Mouse (Mus musculus) hindbrain, embryonic 12.5 days (tissue): ENCODE measurements around the gene Rac3. TPM values are rescaled to one million over a fixed set of nuclear protein-coding genes. Genes with fewer than 3 reads are reported as not detected.
"Not testable (repeated sequence)": the region's sequence is repeated elsewhere in the genome, so short reads cannot be mapped to it uniquely, and the experiment has no call there.

Experiments
- ATAC-seq: fragments of 200-750 bp; cut with Nextera tagmentation; 2 replicates; pipeline ENCODE4 v1.8.0; 2017; ENCODE audit warnings: moderate TSS enrichment; ENCODE audit not compliant: low FRiP score
- H3K27ac ChIP-seq: fragments of 300-500 bp; sonication (generic); 2 replicates; pipeline ENCODE4 v1.5.1; 2016; ENCODE audit warnings: mild to moderate bottlenecking
- H3K27me3 ChIP-seq: fragments of 300-500 bp; sonication (generic); 2 replicates; pipeline ENCODE4 v1.6.1; 2016; ENCODE audit warnings: mild to moderate bottlenecking
- H3K36me3 ChIP-seq: fragments of 300-500 bp; sonication (generic); 2 replicates; pipeline ENCODE4 v1.6.1; 2016; ENCODE audit warnings: mild to moderate bottlenecking
- H3K4me1 ChIP-seq: fragments of 300-500 bp; sonication (generic); 2 replicates; pipeline ENCODE4 v1.6.1; 2016
- H3K4me2 ChIP-seq: fragments of 300-500 bp; sonication (generic); replicated peaks from 2 replicates; pipeline ENCODE4 v1.6.1; 2016; ENCODE audit warnings: mild to moderate bottlenecking
- H3K4me3 ChIP-seq: fragments of 300-500 bp; sonication (generic); 2 replicates; pipeline ENCODE4 v1.5.1; 2016; ENCODE audit warnings: mild to moderate bottlenecking
- H3K9ac ChIP-seq: fragments of 300-500 bp; sonication (generic); 2 replicates; pipeline ENCODE4 v1.6.1; 2016; ENCODE audit warnings: mild to moderate bottlenecking, moderate library complexity
- H3K9me3 ChIP-seq: fragments of 300-500 bp; sonication (generic); replicated peaks from 2 replicates; pipeline ENCODE4 v1.6.1; 2016; ENCODE audit warnings: mild to moderate bottlenecking
- WGBS: fragments of 180-500 bp; shearing (Covaris S2); methylation state at CpG from one replicate; pipeline ENCODE4 v1.1.7; 2016; 5-methylcytosine and 5-hydroxymethylcytosine counted together
- polyA plus RNA-seq: library from polyadenylated mRNA; unstranded; fragments of >200 nt; fragmentation: Nextera tagmentation; extraction: Ambion mirVana; gene quantifications from 2 replicates; pipeline ENCODE4 v1.2.1, GENCODE M21; 2016

The Rac3 gene
- polyA plus RNA-seq = 98.4 and 99.9 TPM in 2 replicates

DNA sequence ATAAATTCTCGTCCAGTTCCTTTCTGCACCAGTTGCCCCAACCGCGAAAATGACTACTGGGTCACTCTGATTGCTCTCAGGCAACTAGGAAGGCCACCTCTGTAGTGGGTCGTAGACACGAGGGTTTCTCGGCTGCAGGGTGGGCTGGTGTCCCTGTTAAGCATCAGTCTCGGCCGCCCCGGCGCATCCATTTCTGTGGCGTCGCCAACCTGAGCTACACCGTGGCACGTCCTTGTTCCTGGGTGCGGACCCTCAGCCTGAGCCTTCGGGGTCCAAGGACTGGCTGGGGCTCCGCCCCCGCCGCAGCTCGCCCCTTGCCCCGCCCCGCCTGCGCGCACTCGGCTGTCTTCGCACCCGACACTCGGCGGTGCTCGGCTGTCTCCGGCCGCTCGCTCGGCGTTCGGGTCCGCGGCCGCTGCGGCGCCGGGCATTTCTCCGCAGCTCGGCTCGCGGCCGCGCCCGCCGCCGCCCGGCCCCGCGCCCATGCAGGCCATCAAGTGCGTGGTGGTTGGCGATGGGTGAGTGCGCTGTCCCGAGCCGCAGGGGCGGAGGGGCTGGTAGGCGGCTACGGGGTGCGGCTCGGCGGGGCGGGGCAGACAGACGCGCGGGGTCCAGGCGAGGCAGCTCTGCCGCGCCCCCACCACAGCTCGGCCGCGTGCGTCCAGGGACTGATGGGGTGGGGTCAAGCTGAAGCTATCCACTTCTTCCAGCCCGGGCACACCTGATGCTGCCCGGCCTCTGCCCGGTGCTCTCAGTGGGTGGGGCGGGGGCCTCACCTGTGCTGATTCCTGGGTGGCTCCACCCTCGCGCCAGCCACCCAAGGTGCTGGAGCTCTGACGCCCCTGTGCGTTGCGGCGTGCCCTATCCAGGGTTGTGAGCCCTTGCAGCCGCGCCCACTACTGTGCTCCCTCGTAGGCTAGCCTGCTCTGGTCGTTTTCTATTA lies at the start of gene Rac3:
Gene Rac3 (plus strand): TSS at position 347 of the 943 bp plus-strand sequence.
- Histone ChIP-seq H3K27ac (peak within 1 kb of the TSS; percentile 67), H3K9ac (peak within 1 kb of the TSS; percentile 92), H3K4me2 (peak within 1 kb of the TSS; percentile 91), H3K27me3 (peaks cover 21% of the 10 kb centered on the region), H3K4me3 (peak within 1 kb of the TSS; percentile 77), H3K36me3 (peaks cover 35% of the 10 kb centered on the region), H3K4me1 (peaks cover 18% of the 10 kb centered on the region), H3K9me3 (no peaks in the 10 kb centered on the region)
- under 1% methylated on average over 82 of the region's 90 CpGs for WGBS
- peak; percentile 86 for ATAC-seq

DNA sequence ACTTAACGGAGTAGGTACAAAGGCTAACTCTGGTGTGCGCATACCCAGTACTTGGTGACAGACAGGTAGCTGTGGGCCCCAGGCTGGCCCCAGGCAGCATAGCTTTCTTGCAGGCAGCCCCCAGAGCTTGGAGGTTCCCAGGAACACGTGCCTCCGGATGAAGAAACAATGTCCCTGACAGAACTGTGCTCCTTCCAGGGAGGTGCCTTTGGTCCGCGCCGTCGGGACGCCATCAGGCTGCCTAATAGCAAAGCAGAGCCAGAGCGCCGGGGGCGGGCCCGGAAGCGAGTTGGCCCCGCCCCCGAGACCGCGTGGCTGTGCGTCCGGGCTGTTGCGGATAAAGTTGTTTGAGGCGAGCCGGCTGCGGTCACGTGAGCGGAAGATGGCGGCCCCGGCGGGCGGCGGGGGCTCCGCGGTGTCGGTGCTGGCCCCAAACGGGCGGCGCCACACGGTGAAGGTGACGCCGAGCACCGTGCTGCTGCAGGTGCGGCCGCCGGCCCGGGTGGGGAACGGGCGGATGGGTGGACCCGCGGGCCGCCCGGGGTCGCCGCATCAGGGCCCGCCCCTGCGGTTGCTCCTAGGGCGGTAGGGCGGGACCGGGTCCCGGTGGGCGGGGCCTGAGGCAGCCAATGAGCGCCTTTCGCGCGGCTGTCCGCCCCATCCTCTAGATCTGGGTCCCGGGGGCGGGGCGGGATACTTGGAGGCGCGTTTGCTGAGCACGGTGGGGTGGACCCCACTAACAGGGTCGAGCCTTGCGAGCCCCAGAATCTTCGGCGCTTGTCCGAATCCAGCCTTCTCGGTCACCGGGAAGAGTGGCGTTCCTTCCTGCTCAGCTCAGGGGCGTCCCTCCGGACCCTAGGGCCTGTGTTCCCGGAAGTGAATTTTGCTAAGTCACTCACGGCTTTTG lies 48.3 kb upstream of the Rac3 start, which contains the start of gene Aspscr1:
Gene Aspscr1 (plus strand): TSS at position 287 of the 907 bp plus-strand sequence.
- peaks cover 20% of the 10 kb centered on the region for H3K36me3 ChIP-seq
- peak within 1 kb of the TSS; percentile 91 for H3K27ac ChIP-seq
- H3K4me3 ChIP-seq = peak within 1 kb of the TSS; percentile 73
- peak within 1 kb of the TSS; percentile 78 for H3K9ac ChIP-seq
- ATAC-seq = peak; percentile 97
- WGBS = 1% methylated on average over 71 of the region's 83 CpGs
- no peaks in the 10 kb centered on the region for H3K27me3 ChIP-seq
- H3K4me1 ChIP-seq = peaks cover 10% of the 10 kb centered on the region
- H3K9me3 ChIP-seq = no peaks in the 10 kb centered on the region
- H3K4me2 ChIP-seq = peak within 1 kb of the TSS; percentile 80

DNA sequence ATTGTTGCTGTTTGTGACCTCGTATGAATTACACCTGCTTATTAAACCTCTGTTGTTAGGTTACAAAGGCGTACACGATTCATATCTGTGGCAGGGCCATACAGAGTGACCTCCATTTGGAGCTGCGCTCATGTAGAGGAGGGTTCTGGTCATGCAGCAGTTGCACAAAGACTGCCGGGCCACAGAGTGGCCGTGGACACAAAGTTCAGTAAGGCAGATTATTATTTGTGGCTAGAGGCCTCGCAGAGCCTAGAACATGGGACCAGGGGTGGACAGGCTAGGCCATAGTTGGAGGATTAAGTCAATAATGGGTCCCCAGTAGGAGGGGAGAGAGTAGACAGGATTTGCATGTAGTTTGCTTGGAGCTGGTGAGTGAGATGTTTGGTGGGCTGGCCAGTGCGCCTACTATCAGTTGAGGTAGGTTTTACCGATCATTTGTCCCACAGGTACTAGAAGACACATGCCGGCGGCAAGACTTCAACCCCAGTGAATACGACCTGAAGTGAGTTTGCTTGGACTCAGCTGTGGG lies 47.6 kb upstream of the Rac3 start:
- Histone ChIP-seq H3K9ac (peak overlapping the region; percentile 78), H3K27ac (peak overlapping the region; percentile 91), H3K27me3 (no peaks in the 10 kb centered on the region), H3K4me3 (peak overlapping the region; percentile 73), H3K4me1 (peaks cover 10% of the 10 kb centered on the region), H3K36me3 (peaks cover 27% of the 10 kb centered on the region), H3K9me3 (no peaks in the 10 kb centered on the region), H3K4me2 (peak overlapping the region; percentile 80)
- 41% methylated on average over 12 of the region's 12 CpGs for WGBS
- ATAC-seq = peak; percentile 39

DNA sequence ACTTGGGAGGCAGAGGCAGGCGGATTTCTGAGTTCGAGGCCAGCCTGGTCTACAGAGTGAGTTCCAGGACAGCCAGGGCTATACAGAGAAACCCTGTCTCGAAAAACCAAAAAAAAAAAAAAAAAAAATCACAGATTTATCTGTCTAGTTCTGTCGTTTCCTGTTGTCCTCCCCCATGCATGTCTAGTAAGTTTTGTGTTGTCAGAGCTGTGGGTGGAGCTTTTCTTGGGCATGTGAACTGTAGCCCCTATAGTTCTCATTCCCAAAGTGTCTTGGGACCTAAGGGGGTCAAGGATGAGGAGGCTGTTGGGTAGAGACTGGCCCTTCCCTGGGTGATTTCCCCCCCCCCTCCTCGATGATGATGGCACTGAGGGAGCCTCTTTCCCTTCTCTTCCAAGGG lies 45.4 kb upstream of the Rac3 start:
- H3K27ac ChIP-seq, ATAC-seq, H3K4me1 ChIP-seq, H3K4me2 ChIP-seq, H3K9me3 ChIP-seq, H3K27me3 ChIP-seq, H3K9ac ChIP-seq, H3K4me3 ChIP-seq: not testable (repeated sequence)
- H3K36me3 ChIP-seq = peaks cover 48% of the 10 kb centered on the region
- WGBS = 87% methylated on average over 4 of the region's 5 CpGs

DNA sequence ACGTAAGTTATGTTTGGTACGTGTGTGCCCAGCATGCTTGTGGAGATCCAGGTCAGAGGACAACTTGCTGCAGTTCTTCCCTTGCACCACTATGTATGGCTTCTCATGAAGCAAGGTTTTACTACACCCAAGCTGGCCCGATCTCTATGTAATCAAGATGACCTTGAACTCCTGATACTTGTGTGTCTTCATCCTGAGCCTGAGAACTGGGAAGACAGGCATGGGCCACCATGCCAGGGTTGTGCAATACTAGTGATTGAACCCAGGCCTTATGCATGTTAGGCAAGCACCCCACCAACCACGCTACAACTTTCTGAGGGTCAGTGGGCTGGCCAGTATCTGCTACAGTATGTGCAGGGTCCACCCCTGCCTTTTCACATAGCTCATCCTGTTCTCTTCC lies 44.3 kb upstream of the Rac3 start:
- no peak for ATAC-seq
- Histone ChIP-seq H3K27me3 (no peaks in the 10 kb centered on the region), H3K4me2 (no peak overlapping the region), H3K36me3 (peaks cover 53% of the 10 kb centered on the region), H3K9ac (no peak overlapping the region), H3K27ac (no peak overlapping the region), H3K9me3 (no peaks in the 10 kb centered on the region), H3K4me1 (peaks cover 10% of the 10 kb centered on the region), H3K4me3 (no peak overlapping the region)
- 95% methylated on average over 4 of the region's 4 CpGs for WGBS

DNA sequence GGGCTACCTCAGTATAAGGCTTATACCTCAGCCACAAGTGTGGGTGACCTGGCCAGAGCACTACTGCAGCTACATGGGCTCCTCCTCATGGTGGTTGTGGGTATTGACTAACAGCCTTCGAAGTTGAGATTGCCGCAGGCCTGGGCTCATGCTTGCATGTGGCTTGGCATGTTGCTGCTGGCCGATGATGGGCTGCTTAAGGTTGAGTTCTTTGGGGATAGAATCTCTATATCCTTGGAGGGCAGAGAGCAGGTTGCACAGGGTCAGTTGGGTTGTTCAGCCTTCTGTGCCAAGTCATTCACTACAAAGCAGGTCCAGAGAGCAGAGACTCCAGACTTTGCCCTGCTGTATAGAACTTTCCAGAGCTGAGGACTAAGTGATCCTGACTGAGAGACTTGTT lies 41.4 kb upstream of the Rac3 start:
- Histone ChIP-seq H3K4me3 (no peak overlapping the region), H3K36me3 (peaks cover 71% of the 10 kb centered on the region), H3K4me2 (no peak overlapping the region), H3K9me3 (no peaks in the 10 kb centered on the region), H3K27me3 (no peaks in the 10 kb centered on the region), H3K27ac (no peak overlapping the region), H3K4me1 (no peaks in the 10 kb centered on the region), H3K9ac (no peak overlapping the region)
- no peak for ATAC-seq
- WGBS = 90% methylated on average over 3 of the region's 3 CpGs

DNA sequence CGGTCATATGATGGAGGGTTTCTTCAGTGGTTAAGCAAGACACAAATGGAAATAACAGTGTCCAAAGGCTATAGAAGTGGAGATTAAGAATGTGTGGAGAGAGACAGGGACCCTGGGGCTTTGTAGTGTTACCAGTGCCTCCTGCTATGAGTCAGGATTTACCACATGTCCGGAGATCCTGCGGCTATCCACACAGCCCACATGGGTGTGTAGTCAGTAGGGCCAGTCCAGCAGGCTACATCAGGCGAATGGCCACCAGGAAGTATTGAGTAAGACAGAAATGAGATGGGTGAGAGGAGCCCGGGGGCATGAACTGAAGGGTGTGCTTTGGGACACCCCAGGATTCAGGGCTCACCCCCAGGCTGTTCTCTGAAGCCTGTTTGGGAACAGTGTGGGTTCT lies 38.6 kb upstream of the Rac3 start:
- Histone ChIP-seq H3K4me3 (no peak overlapping the region), H3K4me1 (peaks cover 10% of the 10 kb centered on the region; the same call in 1 of the 2 replicates), H3K27me3 (no peaks in the 10 kb centered on the region), H3K9ac (no peak overlapping the region), H3K36me3 (peaks cover 76% of the 10 kb centered on the region), H3K9me3 (no peaks in the 10 kb centered on the region), H3K4me2 (no peak overlapping the region), H3K27ac (no peak overlapping the region)
- no peak for ATAC-seq
- 96% methylated on average over 5 of the region's 5 CpGs for WGBS

DNA sequence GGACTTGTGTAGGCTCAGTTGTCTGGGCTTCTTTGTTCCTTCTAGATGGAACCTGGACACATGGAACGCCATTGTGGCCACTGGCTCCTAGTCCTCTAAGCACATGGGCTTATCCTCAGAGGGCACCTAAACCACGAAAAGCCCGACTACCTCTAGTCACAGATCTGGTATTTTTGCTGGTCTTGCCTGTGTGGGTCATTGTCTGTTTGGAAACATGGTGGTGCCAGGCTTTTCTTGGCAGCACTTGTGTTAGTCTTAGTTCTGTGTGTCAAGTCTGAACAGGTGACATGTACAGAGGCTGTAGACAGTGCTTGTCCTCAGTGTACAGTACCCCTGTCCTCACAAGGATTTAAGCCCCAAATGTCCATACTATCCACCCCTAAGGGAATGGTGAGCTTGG lies 37.7 kb upstream of the Rac3 start:
- Histone ChIP-seq H3K27me3 (no peaks in the 10 kb centered on the region), H3K4me3 (no peak overlapping the region), H3K9me3 (no peaks in the 10 kb centered on the region), H3K4me2 (no peak overlapping the region), H3K27ac (no peak overlapping the region), H3K4me1 (peaks cover 10% of the 10 kb centered on the region; the same call in 1 of the 2 replicates), H3K9ac (no peak overlapping the region), H3K36me3 (peaks cover 75% of the 10 kb centered on the region)
- ATAC-seq = no peak
- WGBS = 91% methylated on average over 3 of the region's 3 CpGs

DNA sequence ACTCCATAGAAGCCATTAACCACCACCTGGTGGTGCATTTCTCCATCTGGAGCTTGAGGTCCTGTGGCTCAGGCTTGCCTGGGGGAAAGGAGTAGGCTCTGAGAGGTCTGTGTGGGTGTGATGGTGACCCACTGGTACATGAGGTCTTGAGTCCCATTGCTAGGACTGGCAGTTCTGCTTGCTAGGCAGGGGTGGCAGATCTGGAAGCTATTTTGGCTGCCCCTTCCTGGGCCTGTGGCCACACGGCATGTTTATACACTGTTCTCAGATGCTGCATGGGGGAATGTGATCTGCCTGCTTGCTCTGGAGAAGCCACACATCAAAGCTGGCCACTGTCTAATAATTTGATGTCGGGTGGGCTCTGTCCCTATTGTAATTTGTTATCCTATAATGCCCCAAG lies 37.2 kb upstream of the Rac3 start:
- H3K36me3 ChIP-seq = peaks cover 75% of the 10 kb centered on the region
- 87% methylated on average over 2 of the region's 2 CpGs for WGBS

DNA sequence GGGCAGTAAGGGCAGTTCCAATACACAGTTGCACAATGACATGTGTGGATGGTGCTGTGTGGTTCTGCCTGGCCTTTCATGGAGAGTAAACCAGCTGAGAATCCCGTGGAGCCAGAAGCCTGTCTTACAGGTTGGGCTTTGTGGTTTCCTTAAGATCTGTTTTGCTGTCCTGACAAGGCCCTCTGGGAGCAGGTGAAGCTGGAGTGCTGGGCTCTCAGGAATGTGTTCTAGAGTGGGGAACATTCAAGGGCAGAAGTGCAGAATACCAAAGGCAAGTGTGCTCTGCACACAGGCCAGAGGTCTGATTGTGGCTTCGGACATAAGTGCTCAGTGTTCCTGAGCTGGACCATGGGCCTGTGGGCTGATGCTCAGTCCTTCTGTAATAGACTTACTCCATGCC lies 36.6 kb upstream of the Rac3 start:
- Histone ChIP-seq H3K4me3 (no peak overlapping the region), H3K27ac (no peak overlapping the region), H3K9ac (no peak overlapping the region), H3K4me2 (no peak overlapping the region), H3K9me3 (no peaks in the 10 kb centered on the region), H3K27me3 (no peaks in the 10 kb centered on the region), H3K36me3 (peaks cover 75% of the 10 kb centered on the region), H3K4me1 (peaks cover 10% of the 10 kb centered on the region; the same call in 1 of the 2 replicates)
- WGBS = 88% methylated on average over 2 of the region's 2 CpGs
- no peak for ATAC-seq

More for the DNA sequence above, 37.2 kb upstream of the Rac3 start:
- H3K4me1 ChIP-seq = peaks cover 10% of the 10 kb centered on the region; the same call in 1 of the 2 replicates
- no peaks in the 10 kb centered on the region for H3K27me3 ChIP-seq
- H3K9me3 ChIP-seq = no peaks in the 10 kb centered on the region
- ATAC-seq = no peak
- no peak overlapping the region for H3K27ac ChIP-seq
- no peak overlapping the region for H3K4me2 ChIP-seq
- no peak overlapping the region for H3K4me3 ChIP-seq
- H3K9ac ChIP-seq = no peak overlapping the region

DNA sequence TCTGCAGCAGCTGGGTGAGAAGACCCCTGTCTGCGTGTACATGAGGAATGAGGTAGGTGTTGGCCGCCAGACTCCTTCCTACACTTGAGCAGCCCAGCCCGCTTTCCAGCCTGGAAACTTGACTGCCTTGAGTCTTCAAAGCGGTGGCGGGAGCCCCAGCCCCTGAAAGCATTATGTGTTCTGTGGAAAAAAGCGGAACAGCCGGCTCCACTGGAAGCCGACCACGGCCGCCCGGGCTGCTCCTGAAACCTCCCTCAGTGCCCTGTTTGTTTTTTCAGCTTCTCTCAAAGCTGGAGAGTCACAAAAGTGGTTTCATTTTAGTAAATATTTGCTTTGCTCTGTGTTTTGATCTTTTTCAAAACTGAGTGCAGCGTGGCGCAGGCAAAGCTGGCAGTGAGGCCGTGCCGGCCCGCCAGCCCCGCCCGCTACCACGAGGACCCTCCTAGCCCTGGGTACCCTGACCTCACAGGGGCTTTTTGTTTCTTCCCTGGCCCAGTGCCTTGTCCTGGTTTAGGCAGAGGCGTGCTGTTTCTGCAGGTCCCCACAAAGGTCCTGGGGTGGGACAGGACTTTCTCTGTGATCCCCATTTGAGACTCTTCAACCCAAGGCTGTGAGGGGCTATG lies 34.5 kb upstream of the Rac3 start:
- H3K27ac ChIP-seq = peak overlapping the region; percentile 12; the same call in 1 of the 2 replicates
- no peak for ATAC-seq
- WGBS = 57% methylated on average over 20 of the region's 20 CpGs
- H3K36me3 ChIP-seq = peaks cover 70% of the 10 kb centered on the region
- H3K4me2 ChIP-seq = no peak overlapping the region
- no peak overlapping the region for H3K9ac ChIP-seq
- H3K9me3 ChIP-seq = no peaks in the 10 kb centered on the region
- peaks cover 10% of the 10 kb centered on the region; the same call in 1 of the 2 replicates for H3K4me1 ChIP-seq
- H3K27me3 ChIP-seq = no peaks in the 10 kb centered on the region
- no peak overlapping the region for H3K4me3 ChIP-seq
